Mouse (Mus musculus) liver (tissue): ENCODE results near the gene Ppp2r3d.
A peak's percentile ranks its signal among the peaks of the same experiment; 100 is the strongest.
"Not testable (repeated sequence)": the region's sequence is repeated elsewhere in the genome, so short reads cannot be mapped to it uniquely, and the experiment has no call there.

Source experiments
- DNase-seq: peaks from one replicate; pipeline ENCODE4 v3.0.0-alpha.2; 2020; ENCODE audit warnings: mixed read lengths

Gene Ppp2r3d

DNA sequence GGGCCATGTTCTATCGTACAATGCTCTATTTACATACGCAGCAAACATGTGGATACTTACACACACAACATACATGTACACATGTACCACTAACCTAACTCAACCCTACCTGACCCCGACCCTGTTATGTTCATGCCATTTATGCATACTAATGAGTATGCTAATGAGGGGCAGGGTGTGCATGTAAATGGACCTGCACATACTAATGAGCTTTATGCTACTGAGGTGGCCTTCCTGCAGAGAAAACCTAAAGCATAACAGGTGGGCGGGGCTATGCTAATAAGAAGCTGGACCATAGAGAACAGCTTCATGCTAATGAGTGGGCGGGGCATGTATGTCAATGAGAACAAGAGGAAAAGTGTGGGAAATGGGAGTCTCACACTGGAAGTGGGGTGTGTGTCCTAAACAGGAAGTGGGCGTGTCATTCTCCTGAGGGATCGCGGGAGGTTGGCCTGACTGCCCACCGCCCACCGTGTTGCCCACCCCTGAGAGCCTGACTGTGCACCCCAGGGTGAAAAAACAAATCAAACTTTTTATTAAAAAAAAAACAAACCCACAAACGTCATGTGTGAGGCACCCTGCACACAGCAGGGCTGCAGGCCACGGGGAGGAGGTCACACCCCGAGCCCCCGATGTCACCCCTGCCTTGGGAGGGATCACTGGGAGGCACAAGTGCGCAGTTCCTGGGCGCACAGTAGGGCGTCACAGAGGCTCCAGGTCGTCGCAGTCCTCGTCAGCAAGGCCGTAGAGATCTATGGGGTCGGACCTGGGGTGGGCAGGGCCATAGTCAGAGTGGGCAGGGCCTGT lies at the start of gene Ppp2r3d:
Gene Ppp2r3d, minus strand, starts transcription at position 803 of the 807 bp plus-strand sequence.
- no peak for DNase-seq

DNA sequence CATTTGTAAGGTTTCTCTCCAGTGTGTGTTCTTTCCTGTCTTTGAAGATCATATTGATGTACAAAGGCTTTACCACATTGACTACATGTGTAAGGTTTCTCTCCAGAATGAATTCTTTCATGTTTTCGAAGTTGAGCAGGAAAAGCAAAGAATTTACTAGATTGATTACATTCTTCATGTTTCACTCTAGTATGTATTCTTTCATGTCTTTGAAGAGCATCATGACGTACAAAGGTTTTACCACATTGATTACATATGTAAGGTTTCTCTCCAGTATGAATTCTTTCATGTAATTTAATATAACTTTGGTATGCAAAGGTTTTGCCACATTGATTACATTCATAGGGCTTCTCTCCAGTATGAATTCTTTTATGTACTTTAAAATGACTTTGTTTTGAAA lies 17.0 kb upstream of the Ppp2r3d start, which contains the start of gene Gm21836:
Gene Gm21836, minus strand, starts transcription at position 101 of the 400 bp plus-strand sequence.
- not testable (repeated sequence) for DNase-seq

DNA sequence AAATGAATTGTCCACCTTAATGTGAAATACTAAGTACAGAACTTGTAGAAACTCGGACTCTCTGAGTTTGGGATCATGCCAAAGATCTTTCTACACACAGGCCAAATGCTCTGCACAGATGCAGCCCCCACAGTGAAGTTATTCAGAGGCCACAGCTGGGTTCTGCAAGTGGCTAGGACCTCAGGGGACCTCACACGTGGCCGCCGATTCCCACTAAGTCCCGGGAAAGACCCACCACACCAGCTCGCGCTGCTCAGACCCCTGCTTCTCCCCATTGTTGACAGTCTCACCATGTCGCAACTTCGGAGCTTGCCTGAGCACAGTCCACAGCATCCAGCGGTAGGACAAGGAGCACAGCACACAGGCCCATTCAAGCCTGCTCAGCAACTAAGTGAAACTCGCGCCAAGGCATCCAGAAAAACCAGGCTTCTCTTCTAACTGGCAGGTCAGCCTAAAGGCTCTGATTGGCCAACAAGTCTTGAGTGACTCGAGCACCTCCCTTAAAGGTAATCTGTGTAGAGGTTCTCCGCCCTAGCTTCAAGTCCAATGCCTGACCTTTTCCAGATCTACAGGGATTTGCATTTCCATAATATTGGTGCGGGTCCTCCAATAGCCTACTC lies 3.8 kb upstream of the Ppp2r3d start:
- DNase-seq: peak; percentile 15

DNA sequence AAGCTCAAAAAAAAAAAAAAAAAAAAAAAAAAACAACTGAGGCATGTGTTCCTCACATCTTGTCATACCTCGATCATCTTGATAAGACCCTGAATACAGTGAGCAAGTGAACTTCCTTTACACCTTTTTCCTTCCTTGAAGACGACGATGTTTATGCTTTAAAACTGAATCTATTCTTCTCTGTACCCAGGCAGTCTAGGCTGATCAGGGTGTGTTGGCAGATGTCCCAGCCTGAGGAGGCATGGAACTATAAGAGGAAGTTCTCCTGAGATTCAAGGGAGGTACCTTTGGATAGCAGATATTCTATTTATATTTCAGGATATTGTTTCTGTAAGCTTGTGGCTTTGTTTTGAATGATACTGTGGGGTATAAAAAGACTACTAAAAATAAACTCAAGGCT lies 1.4 kb upstream of the Ppp2r3d start:
- DNase-seq: no peak

DNA sequence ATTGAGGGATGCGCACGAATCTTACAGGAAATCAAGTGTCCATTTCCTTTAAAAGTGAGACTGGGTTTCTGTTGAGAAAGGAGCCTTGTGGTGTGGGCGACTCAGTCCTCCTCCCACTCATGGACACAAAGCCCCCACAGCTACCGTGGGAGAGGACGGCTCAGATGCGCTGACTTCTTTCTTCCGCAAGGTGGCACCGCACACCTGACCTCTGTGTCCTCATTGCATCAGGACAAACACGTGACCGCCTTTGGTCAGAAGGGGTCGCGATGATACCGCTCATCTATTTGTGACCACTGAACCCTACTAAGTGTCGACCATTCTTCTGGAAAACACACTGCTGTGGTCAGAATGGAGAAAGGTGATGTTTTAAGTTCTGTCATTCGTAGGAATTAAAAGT lies 1.0 kb downstream of the Ppp2r3d start:
- DNase-seq: no peak

DNA sequence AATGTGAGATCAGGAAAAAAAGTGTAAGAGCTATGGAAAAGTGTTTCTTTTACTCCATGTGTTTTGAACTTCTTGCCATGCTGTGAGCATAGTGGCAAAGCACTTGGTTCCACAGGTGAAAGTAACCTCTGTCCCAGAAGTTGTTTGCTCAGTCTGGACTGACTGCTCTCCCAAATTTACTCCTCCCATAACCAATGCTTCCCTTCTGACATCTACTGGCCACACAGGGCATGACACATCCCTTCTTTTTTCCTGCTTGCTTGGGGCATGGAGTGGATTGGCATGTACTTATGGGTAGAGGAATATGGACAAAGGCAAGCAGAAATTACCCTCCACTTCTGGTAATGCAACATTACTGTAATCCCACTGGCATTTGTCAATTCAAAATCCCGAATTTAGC lies 20.1 kb downstream of the Ppp2r3d start:
- peak; percentile 11 for DNase-seq

DNA sequence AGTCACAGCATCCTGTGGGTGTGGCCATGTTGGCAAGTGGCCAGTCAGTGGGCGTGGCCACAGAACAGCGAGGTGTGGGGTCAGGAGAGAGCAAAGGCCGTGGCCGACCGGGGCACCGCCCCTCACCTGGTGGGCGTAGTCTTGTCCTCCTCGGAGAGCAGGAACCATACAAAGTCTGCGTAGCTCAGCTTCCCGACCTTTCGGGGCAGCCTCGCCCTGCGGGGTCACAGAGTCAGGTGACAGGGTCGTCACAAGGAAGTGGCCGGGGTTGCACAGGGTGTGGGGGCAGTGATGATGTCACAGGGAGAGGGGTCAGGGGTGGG lies 34.2 kb downstream of the Ppp2r3d start:
- peak; percentile 8 for DNase-seq

DNA sequence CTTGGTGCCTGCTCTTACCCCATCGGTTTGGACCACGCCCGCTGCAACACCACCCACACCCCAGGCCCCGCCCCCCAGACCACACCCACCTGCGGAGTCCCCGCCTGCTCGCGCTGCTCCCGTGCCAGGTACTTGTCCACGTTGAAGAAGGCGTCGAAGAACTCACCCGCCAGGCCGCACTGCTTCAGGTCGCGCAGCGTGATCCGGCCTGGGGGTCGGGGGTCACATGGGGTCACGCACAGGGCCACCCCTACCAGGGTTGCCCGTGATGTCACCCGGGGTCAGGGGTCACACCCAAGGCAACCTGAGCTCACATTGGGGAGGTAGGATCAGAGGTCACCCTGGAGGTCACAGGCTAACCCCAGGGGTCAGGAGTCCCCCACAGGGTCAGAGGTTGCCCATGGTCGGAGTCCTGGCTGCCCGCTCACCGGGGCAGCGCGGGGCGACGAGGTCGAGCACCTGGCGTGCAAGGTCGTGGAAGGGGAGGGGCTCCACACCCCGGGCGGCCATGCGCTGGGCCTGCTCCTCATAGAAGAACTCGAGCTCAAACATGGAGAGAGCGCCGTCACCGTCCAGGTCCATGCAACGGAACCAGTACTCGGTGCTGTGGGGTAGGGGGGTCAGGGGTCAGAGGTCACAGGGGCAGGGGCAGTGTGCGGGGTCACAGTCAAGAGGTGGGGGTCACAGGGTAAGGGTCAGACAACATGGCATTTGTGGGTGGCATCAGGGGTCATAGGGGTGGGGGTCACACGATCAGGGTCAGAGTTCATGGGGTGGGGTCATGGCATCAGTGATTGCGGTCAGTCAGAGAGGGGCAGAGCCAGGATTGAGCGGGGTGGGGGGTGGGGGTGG lies 34.8 kb downstream of the Ppp2r3d start:
- DNase-seq: peak; percentile 18

DNA sequence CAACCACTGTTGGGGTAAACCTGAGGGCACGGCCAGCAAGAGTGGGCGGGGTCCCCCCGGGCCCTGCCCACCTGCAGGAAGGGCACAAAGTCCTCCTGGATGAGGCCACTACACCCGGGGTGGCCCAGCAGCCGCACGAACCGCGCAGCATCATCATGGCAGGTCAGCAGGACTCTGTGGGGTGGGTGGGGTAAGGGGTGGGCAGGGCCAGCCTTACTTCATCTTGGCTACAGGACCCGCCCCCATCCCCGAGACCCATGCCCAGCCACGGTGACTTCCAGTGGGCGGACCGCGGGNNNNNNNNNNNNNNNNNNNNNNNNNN lies 36.0 kb downstream of the Ppp2r3d start:
- peak; percentile 8 for DNase-seq

DNA sequence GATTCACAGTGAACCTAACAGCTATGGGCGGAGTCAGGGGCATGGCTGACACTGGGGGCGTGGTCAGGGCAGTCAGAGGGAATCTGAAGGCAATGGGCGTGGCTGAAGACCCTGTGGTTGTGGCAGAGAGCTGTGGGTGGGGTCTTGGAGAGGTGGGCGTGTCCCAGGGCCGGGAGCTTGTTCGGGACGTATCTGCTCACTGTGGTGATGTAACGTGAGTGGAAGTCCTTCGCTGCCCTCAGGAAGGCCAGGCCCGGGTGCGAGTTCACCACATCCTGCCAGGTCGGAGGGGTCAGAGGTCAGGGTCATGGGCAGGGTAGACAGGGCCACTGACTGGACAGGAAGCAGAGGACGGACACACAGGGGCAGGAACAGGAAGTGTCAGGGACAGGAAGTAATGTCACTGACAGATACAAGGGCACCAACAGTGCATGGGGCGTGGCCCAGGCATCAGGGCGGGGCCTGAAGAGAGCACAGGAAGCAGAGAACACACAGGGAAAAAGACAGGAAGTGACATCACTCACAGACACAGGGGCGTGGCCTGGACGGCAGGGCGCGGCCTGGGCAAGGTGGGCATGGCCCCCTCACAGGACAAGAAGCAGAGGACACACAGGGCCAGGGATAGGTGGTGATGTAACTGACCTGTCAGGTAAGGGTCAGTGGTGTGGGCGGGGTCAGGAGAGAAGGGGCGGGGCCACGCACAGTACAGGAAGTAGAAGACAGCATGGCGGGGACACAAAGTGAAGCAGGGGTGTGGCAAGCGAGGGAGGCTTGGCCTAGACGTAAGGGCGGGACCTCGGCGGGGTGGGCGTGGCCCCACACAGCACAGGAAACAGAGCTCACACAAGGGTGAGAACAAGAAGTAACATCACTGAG lies 36.6 kb downstream of the Ppp2r3d start:
- DNase-seq: peak; percentile 33

DNA sequence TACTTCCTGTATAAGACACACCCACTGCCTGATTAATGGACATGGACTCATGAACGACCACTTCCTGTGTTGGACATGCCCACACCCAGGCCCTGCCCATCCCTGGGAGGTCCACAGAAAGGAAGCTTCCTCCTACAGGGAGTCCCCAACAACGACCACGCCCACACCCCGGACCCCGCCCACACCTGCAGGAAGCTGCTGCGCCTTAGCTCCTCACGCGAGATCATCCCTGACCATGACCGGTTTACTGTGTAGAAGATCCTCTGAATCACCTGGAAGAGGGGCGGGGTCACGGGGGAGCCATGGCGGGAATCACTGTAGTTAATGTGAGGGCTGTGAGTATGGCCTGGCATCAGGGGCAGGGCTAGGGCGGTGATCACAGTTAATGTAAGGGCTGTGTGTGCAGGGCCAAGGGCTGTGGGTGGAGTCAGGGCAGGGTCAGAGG lies 37.3 kb downstream of the Ppp2r3d start:
- peak; percentile 21 for DNase-seq

DNA sequence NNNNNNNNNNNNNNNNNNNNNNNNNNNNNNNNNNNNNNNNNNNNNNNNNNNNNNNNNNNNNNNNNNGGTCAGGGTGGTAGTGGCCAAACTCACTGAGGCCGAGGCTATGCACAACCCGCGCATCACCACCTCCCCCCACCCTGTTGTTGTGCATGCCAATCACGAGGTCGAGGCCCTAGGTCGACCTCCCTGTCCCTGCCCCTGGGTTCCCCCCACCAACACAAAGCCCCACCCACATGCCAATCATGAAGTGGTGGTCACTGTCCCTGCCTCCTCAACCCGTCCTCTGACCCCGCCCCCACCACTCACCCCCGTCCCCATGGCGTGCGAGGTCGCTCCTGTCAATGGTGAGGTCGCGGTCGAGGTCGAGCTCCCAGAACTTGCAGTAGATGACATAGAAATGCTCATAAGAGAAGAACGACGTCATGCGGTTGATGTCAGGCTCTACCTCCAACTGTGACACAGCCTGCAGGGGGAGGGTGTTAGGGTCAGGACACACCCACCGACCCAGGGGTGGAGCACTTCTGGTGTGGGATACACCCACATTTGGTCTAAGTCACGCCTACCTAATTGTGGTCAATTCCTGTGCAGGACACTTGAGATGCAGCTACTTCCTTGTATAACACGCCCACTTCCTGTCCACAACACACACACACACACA lies 37.9 kb downstream of the Ppp2r3d start:
- DNase-seq: peak; percentile 5

DNA sequence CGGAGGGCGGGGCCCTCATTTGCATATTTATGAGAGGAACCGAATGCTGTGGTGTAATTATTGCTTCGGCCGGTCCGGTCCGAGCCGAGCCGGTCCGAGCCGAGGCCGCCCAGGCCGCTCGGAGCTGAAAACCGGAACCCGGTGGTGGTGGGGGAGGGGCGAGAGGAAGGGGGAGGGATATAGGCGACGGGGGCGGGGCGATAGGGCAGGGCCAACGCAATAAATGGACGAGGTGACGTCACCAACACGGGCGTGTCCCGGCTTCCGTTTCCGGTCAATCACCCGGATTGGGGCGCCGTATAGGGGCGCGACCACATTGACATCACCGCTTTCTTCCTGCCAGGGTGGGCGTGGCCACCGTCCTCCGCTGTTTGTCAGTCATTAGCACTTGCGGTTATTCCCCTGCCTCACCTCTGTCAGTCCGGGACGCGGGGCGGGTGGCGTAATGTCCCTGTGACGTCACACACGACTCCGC lies 51.2 kb downstream of the Ppp2r3d start:
- peak; percentile 85 for DNase-seq

DNA sequence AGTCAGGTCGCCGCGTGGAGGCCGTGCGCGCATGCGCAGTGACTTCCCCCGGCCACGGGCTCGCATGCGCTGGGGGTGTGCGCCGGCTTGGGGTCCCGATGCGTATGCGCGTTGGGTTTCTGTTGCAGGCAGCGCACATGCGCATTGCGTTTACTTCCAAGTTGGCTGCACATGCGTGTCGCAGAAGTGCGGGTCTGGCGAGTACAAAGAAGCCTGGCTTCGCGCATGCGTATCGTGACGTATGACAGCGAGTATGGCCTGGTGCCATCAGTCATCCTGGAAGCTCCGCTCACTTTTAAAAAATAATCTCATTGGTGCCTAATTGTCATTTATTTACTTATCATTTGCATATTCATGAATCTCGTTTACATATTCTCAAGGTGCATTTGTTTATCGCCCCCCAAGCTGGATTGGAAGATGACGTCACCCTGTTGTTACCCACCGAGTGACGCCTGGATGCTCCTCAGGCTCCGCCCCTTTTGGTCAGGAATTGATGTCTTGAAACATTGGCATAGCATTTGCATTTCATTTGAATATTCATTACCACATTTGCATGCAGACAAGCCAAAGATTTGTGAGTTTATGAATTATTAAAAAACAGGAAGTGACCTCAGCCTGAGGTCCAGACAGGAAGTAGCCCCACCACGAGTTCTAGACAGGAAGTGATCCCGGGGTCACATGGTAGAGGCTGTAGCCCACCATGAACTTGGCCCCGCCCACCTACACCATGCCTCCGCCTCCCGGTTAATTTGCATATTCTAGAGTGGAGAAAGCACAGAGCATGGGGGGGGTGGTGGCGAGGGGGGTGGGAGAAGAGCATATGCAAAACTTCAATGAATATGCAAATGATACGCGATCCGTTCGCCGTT lies 51.9 kb downstream of the Ppp2r3d start:
- peak; percentile 93 for DNase-seq

DNA sequence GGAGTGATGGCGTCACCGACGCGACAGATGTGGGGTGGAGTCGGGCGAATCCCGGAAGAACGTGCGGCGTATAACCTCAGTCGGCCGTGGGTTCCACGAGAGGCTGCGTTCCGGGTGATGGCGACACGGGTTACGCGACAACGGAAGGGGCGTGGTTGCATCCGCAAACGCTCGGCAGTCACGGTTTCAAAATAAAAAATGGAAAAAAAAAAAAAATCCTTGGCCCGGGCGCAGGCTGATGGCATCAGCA lies 52.5 kb downstream of the Ppp2r3d start:
- DNase-seq: no peak

DNA sequence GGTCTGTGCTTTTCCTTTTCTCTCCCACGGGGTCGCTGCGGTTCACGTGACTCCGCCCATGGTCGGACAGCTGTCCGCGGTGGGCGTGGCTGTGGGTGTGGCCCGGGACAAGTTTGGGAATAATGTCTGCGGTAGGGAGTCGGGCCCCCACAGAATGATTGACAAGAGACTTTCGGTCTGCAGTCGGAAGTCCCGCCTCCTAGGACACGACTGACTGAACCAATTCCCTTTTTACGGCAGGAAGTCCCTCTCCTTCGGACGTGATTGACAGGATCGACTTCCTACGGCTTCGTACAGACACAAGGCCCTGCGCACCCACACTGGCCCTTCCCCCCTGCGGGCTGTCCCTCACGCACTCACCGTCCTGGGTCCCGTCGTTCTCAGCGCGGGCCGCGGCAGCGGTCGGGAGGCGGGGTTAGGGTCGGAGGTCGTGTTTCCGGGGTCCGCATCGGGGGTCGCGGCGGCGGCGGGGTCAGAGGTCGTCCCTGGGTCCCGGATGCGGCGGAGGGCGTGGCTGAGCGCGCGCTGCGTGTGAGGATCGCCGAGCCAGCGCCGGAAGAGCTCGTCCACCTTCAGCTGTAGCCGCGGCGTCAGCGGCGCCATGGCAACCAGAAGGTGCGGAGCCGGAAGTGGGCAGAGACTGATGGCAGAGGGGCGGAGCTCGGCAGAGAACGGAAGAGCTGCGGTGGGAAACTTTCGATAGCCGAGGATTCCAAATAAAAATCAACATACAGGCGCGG lies 53.0 kb downstream of the Ppp2r3d start:
- DNase-seq: peak; percentile 92

DNA sequence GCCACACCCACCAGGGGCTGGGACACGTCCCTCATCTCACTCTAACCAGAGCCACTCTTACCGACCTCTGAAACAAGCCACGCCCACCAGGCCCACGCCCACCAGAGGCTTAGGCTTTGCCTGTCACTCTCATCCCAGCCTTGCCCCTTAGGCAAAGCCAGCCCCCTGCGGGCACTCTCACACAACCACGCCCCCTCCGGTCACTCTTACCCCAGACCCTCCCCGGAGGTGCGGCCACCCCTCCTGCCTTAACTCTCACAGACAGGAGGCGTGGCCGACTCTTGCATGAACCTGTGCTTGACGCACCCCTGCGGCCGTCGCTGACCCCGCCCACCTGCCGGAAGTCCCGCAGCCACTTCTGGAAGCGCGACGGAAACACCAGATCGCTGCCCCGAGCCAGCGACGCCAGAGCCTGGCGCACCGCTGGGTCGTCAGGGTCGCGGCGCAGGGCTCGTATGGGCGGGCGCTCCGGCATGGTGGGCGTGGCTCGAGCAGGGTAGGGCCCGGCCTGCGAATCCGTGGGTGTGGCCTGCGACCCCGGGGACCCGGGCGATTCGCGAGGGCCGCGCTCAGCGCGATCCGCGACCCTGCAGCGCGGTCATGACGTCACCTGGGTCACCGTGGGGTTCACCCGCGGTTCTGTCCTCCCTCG lies 53.7 kb downstream of the Ppp2r3d start:
- peak; percentile 93 for DNase-seq

DNA sequence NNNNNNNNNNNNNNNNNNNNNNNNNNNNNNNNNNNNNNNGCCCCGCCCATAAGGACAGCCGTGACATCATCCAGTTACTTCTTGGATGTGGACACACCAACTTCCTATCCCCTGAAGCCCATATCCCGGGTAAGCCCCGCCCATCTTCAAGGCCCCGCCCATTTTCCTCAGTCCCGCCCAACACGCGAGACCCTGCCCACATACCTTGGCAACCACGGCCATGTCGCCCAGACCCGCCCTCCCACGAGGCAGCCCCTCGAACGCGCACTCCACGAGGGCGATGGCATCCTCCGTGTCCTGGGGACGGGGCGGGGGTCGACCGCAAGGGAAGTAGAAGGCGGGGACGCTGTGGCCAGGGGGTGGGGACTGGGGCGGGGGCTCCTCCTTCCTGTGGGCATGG lies 54.3 kb downstream of the Ppp2r3d start:
- DNase-seq: no peak

DNA sequence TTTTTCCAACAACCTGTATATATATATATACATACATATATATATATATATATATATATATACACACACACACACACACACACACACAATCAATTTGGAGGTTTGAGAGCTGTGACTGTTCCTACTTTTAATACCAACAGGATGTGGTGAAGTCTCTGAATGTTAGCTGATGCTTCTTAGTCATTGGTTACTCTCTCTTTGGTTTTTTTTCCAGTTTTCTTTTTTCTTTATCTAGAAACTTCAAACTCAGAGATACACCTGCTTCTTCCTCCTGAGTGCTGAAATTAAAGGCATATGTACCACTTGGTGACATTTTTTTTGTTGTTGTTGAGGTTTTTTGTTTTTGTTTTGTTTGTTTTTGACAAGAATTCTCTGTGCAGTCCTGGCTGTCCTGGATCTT lies 63.8 kb downstream of the Ppp2r3d start:
- DNase-seq: no peak

DNA sequence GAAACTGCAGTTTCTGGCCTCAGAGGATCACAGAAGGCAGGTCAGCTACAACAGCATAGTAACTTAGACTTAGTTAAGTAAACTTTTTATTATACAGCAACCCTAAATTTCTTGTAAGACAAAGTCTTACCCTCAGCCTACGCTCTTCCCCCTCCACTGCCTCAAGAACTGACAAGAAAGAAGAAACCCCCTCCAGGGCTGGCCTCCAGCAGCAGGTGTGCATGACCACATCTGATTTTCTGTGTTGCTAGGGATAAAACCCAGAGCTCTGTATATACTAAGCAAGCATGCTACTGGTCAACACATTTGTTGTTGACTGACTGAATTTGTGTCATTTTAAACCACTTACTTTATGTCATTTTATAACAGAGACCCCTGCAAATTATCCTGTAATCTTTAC lies 65.1 kb downstream of the Ppp2r3d start:
- no peak for DNase-seq
